Mouse (Mus musculus): Measurements from ENCODE around the gene Hba-a2.
"Not testable (repeated sequence)": the region's sequence is repeated elsewhere in the genome, so short reads cannot be mapped to it uniquely, and the experiment has no call there.

The Hba-a2 gene

GRCm38 (mm10) chr11:32296203-32296602, at the start of gene Hba-a2:
Hba-a2 (plus strand) TSS chr11:32296489.
- not testable (repeated sequence) for DNase-seq

- DNase-seq = no peak
Measured at GRCm38 (mm10) chr11:32247068-32247467, 49.2 kb upstream of the Hba-a2 start.

GRCm38 (mm10) chr11:32248350-32248749, 47.9 kb upstream of the Hba-a2 start:
- no peak for DNase-seq

GRCm38 (mm10) chr11:32250880-32251763, 45.2 kb upstream of the Hba-a2 start:
- no peak for DNase-seq

- DNase-seq = no peak
Measured at GRCm38 (mm10) chr11:32253121-32253520, 43.2 kb upstream of the Hba-a2 start.

GRCm38 (mm10) chr11:32256146-32256545, 40.1 kb upstream of the Hba-a2 start:
- no peak for DNase-seq

- no peak for DNase-seq
Measured at GRCm38 (mm10) chr11:32256566-32256965, 39.7 kb upstream of the Hba-a2 start.

- no peak for DNase-seq
Measured at GRCm38 (mm10) chr11:32262674-32263415, 33.4 kb upstream of the Hba-a2 start.

- no peak for DNase-seq
Measured at GRCm38 (mm10) chr11:32265117-32265738, 31.1 kb upstream of the Hba-a2 start.

GRCm38 (mm10) chr11:32266194-32266593, 30.1 kb upstream of the Hba-a2 start:
- no peak for DNase-seq

GRCm38 (mm10) chr11:32266776-32267175, 29.5 kb upstream of the Hba-a2 start:
- no peak for DNase-seq

- peak; percentile 96 for DNase-seq
Measured at GRCm38 (mm10) chr11:32267188-32267884, 29.0 kb upstream of the Hba-a2 start, which contains the start of gene Nprl3. Nprl3 (minus strand) TSS chr11:32267707.

- DNase-seq = no peak
Measured at GRCm38 (mm10) chr11:32267964-32268363, 28.3 kb upstream of the Hba-a2 start.

GRCm38 (mm10) chr11:32268952-32269351, 27.3 kb upstream of the Hba-a2 start:
- no peak for DNase-seq

- no peak for DNase-seq
Measured at GRCm38 (mm10) chr11:32271178-32271577, 25.1 kb upstream of the Hba-a2 start.

- no peak for DNase-seq
Measured at GRCm38 (mm10) chr11:32276347-32276746, 19.9 kb upstream of the Hba-a2 start, which contains the start of gene Hba-x. Hba-x (plus strand) TSS chr11:32276400.

- DNase-seq = no peak
Measured at GRCm38 (mm10) chr11:32277736-32278457, 18.4 kb upstream of the Hba-a2 start.

GRCm38 (mm10) chr11:32278458-32278957, 17.8 kb upstream of the Hba-a2 start:
- DNase-seq = no peak

GRCm38 (mm10) chr11:32280646-32281045, 15.6 kb upstream of the Hba-a2 start:
- no peak for DNase-seq

GRCm38 (mm10) chr11:32281416-32282144, 14.7 kb upstream of the Hba-a2 start:
- DNase-seq = no peak
